Mouse (Mus musculus): Measurements from ENCODE around the gene Irf2bp2. TPM values are rescaled to one million over a fixed set of nuclear protein-coding genes. Genes with fewer than 3 reads are reported as not detected.
A peak's percentile ranks its signal among the peaks of the same experiment; 100 is the strongest.

Gene Irf2bp2
- total RNA-seq, 2 experiments from 2014 or later, result 28.6 to 81.6 TPM

DNA sequence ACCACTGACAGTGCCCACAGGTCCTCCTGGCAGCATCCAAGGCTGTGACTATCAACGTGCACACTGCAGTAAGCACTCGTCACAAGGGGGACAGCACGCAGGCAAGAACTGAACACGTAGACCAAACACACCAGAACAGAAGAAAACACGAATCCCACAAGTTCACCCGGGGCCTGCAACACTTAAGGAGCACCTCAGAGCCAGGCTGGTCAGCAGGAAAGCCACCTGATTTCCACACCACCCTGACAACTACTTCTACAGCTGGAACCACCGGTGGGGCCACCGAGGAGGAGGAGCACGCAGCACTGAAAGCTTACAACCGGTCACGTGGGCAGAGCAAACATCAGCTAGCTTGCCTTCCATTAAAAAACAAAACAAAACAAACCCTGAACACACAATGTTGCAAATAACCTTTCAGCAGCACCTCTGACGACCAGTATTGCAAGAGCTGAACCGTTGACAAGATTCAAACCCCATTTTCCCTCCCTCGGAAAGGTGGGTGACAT is 3.7 kb downstream of the Irf2bp2 start:
- Histone ChIP-seq H3K27ac (peak overlapping the region; percentile 100), H3K4me3 (peak overlapping the region; percentile 99)
- no peak for TF ChIP-seq CTCF (IDR thresholded peaks at IDR 0.05)
- intact Hi-C loops (cut with DNase I), result loop anchor here (2.0 to 5.0 kb wide), 2 partner anchors 73 to 217 kb away; no protein-coding TSS in a partner anchor
- peak; percentile 77 for DNase-seq

DNA sequence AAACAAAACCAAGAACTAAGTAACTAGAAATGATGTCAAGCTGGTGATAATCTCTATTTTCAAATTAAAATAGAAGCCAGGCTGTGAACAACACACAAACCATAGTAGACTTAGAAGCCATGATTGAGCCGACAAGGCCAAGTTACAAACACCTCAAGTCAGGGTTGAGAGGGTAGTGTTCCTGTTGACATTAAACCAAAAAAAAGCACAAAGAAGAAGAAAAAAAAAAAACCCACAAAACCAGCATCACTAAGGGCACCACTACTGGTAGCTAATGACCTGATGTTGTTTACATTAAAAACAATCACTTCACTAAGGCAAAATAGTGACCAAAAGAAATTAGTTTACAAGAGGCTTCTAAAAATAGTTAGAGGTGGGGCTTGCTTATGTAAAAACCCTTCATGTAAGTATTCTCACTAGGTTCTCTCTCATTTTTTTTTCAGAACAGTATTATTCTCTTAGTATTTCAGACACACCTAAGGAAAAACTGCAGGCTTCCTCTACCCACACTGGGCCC is 4.2 kb downstream of the Irf2bp2 start:
- DNase-seq, result peak; percentile 19
- H3K4me3 ChIP-seq, result peak overlapping the region; percentile 99
- intact Hi-C loops (cut with DNase I), result loop anchor here (2.0 to 5.0 kb wide), 3 partner anchors 73 to 333 kb away; no protein-coding TSS in a partner anchor
- no peak for TF ChIP-seq CTCF (IDR thresholded peaks at IDR 0.05)
- peak overlapping the region; percentile 100 for H3K27ac ChIP-seq

DNA sequence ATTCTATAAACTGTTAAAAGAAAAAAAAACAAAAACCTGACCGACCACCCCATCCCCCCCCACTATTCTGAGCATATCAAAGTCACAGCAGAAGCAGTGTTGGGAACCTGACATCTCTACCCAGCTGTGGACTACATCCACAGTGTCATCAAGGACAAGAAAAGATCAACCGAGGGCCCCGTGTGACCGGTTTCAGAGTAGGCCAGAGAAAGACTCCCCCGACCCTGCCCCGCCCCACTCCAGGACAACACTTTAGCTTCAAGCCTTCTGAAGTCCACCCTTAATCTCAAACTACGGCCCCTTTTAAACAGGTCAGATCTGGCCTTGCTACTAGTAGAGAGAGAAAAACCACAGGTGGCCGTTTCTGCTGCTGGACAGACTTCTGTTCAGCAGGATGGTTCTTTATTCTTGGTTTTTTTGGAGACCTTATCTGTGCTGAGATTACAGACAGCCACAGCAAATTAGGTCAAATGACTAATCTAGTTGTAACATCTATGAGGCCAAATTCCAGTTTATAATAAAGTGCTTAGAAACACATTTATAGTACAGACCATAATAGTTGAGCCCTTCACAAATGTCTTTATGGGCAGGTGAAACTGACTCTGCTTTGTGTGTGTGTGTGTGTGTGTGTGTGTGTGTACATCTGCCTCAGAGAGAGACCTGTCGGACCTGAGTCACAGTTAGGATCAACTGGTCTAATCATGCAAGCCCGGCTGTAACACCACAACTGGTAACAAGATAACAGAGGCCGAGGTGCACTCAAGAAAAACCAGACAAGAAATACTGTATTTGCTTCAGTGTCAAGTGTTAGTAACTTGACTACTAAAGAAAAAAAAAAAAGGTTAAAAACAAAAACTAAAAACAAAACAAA is 4.9 kb downstream of the Irf2bp2 start:
- DNase-seq, result peak; percentile 52
- TF ChIP-seq CTCF (IDR thresholded peaks at IDR 0.05), result no peak
- H3K27ac ChIP-seq, result peak overlapping the region; percentile 100
- intact Hi-C loops (cut with DNase I), result loop anchor here (5.0 kb wide), 1 partner anchor 333 kb away; no protein-coding TSS in a partner anchor
- peak overlapping the region; percentile 99 for H3K4me3 ChIP-seq

DNA sequence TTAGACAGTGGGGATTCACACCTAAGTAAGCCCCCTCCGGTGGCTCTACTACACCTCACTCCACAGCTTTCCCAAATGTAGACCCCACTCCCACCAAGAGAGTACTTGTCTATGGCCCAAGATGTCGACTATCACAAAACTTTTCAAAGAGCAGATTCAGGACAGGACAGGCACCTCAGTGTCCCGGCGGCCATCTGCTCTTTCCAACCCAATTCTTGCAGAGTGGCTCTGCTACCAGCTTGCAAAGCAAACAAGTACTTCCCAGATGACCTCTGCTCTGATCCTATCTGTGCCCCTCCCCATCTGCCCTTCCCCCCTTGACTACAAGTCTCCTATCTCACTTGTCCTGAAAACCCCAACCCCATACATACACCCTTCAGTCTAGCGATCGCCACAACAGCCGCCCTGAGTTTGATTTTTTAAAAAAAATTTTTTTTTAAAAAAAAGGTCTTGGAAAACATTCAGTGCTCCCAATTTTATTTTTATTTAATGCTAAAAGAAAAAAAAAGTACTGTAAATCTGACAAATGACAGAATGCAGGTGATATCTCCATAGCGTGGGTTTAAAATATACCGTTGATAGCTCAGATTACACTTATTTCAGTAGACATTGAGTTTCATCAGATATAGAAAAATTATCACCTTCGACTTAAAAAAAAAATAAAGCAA is 5.8 kb downstream of the Irf2bp2 start:
- peak overlapping the region; percentile 100 for H3K27ac ChIP-seq
- DNase-seq, result no peak
- peak overlapping the region; percentile 99 for H3K4me3 ChIP-seq
- intact Hi-C loops (cut with DNase I), result loop anchor here (5.0 kb wide), 1 partner anchor 334 kb away; no protein-coding TSS in a partner anchor
- no peak for TF ChIP-seq CTCF (IDR thresholded peaks at IDR 0.05)

DNA sequence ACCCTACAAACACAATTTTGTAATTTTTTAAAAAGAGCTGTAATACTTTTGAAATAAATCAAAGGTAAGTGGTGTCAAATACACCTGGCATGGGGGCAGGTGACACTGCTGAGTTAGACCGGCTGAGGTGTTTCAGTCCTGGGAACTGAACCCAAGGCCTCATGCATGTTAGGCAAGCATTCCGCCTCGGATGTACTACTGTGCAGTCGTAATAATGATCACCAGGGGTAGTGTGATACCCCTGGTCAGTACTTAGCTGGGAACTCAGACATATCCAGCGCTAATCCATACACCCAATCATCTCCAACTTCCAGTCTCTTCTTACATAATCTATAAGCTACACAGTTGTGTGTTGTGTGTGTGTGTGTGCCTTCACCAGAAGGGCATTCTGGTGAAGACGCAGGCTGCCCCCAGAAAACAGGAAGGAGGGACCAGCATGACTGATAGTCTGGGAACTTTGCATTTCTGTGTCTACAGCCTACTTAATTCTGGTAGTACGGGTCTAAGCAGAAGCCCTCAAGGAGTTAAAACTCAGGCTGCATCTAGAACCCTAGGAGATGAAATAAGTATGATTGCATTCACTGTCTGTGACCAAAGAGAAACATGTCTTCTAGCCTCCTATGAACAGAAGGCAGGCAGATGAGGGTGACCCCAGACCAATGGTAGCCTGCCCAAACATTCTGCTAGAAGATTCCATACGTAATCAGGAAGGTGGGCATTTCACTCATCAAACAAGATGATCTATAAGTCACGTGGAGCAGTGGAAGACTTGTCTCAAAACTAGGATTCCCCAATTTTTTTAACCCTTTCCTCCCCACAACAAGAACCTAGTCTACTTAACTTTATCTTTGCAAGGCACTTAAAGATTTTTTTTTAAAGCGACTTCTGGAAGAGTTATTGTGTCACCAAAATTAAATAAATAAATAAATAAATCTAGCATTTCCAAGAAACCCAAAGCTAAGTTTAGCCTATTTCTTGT is 6.9 kb downstream of the Irf2bp2 start:
- no peak for TF ChIP-seq CTCF (IDR thresholded peaks at IDR 0.05)
- H3K27ac ChIP-seq, result peak overlapping the region; percentile 100
- intact Hi-C loops (cut with DNase I), result loop anchor here (5.0 kb wide), 1 partner anchor 335 kb away; no protein-coding TSS in a partner anchor
- peak overlapping the region; percentile 99 for H3K4me3 ChIP-seq
- no peak for DNase-seq

DNA sequence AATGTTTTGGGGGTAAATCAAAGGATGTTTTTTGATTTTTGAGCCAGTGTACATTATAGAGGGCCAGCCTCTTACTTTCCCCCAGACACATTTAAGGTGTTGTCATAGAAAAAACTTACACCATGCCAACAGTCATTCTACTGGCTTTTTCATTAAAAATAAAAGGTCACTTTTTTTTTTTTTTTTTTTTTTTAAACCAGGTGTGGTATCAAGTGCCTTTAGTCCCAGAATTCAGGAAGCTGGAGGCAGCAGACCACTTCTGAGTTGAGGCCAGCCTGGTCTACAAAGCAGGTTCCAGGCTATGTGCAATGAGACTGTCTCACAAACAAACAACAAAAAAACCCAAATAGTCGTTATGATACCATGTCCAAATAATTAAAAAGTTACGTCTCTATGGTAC is 7.7 kb downstream of the Irf2bp2 start:
- intact Hi-C loops (cut with DNase I), result loop anchor here (5.0 kb wide), 1 partner anchor 336 kb away; no protein-coding TSS in a partner anchor
- peak overlapping the region; percentile 99 for H3K4me3 ChIP-seq
- DNase-seq, result no peak
- TF ChIP-seq CTCF (IDR thresholded peaks at IDR 0.05), result no peak
- peak overlapping the region; percentile 100 for H3K27ac ChIP-seq

DNA sequence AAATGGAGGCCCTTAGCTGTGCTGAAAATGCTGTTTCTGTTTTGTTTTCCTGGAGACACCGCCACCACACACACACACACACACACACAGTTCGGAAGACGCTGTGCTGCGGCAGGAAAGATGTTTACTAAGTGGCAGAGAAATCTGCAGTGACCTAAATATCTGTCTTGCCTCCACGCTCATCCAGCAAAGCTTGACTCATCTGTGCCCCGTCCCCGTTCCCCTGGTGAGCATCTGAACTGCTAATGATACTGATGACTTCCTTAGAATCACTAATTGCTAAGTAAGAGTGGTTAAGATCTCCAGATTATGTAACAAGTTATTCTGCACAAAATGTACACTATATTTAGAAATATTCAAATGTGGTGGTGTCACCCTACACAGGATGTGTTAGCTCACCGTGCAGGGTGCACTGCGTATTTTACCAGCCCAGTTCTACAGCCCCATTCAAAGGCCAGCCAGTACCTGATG is 8.2 kb downstream of the Irf2bp2 start:
- no peak for TF ChIP-seq CTCF (IDR thresholded peaks at IDR 0.05)
- peak overlapping the region; percentile 99 for H3K4me3 ChIP-seq
- intact Hi-C loops (cut with DNase I), result loop anchor here (5.0 kb wide), 1 partner anchor 337 kb away; no protein-coding TSS in a partner anchor
- peak; percentile 41 for DNase-seq
- peak overlapping the region; percentile 100 for H3K27ac ChIP-seq

DNA sequence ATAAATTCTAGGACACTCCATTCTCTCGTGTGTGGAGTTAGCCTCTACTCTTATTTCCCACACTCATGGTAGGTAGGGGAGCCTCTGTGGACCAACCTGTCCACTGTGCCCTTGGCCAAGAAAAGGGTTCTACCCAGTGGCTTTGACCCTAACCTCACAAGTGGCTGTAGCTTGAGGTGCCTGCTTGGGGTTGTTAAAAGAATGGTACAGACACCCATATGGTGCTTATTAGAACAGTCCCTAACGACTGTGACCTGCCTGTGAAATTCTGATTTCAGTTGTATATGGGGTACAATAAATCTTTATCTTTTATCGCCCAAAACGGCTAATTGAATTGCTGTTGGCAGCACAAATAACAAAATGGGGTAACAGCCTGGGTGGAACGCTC is 8.9 kb downstream of the Irf2bp2 start:
- no peak for TF ChIP-seq CTCF (IDR thresholded peaks at IDR 0.05)
- DNase-seq, result no peak
- intact Hi-C loops (cut with DNase I), result loop anchor here (5.0 kb wide), 1 partner anchor 337 kb away; no protein-coding TSS in a partner anchor
- Histone ChIP-seq H3K27ac (peak overlapping the region; percentile 100), H3K4me3 (peak overlapping the region; percentile 99)

DNA sequence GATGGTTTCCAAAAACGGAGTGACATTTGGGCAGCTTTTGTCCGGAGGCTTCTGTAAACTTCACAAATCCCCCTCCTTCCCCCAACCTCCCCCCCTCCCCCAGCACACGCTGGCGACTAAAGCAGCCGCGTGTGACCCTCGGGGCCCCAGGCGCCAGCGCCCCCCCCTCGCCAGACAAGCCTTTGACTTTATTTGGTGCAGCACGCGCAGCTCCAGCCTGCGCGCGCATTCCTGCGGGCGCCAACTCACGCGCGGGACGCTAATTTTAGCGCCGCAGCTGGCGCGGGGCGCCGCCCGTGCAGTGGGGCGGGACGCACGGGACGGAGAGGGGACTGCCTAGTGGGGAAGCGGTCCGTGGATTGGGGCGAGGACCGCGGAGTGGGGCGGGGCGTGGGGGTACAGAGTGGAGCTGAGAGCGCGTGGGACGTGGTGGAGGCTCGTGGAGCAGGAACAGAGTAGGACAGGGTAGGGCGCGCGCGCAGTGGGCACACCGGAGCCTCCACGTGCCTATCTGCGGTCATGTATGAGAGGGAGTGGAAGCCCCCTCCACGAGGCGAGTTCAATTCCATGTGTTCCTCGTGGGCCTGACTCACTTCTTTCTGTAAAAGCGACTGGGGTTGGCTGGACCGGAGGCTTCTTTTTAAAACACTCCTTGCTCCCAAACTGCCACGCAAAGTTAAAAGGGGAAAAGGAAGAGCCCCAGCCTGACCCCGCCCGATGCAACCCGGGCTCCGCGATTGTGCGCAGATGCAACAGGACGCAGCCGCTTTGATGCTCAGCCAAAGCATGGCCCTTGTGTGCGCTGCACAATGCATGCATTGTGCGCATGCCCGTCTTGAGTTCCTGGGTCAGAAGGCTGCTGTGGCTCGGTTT is 9.6 kb downstream of the Irf2bp2 start:
- peak; percentile 91 for DNase-seq
- Histone ChIP-seq H3K4me3 (peak overlapping the region; percentile 99), H3K27ac (peak overlapping the region; percentile 100)
- intact Hi-C loops (cut with DNase I), result no loop called here
- no peak for TF ChIP-seq CTCF (IDR thresholded peaks at IDR 0.05)

DNA sequence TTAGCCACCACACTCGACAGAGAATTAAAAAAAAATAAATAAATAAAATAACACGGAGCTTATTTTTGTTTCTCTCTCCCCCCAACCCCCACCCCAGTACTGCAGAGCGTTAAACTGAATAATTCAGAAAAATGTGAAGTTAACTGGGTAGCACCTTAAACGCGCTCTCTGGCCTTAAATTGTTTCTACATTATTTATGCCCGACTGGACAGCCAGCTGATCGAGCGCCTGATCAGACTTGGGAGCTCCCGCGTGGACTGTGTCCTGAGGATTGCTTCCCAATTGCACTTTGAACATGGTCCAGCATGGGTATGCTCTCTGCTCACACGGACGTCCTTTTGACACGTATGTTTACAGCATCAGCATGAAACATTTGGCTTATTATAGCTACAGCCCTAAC is 10.3 kb downstream of the Irf2bp2 start:
- Histone ChIP-seq H3K27ac (peak overlapping the region; percentile 100), H3K4me3 (peak overlapping the region; percentile 99)
- TF ChIP-seq CTCF (IDR thresholded peaks at IDR 0.05), result no peak
- intact Hi-C loops (cut with DNase I), result no loop called here
- peak; percentile 58 for DNase-seq
